Mouse (Mus musculus): ENCODE data around the gene Gm6509.
"Not testable (repeated sequence)": the region's sequence is repeated elsewhere in the genome, so short reads cannot be mapped to it uniquely, and the experiment has no call there.

Gene Gm6509

DNA sequence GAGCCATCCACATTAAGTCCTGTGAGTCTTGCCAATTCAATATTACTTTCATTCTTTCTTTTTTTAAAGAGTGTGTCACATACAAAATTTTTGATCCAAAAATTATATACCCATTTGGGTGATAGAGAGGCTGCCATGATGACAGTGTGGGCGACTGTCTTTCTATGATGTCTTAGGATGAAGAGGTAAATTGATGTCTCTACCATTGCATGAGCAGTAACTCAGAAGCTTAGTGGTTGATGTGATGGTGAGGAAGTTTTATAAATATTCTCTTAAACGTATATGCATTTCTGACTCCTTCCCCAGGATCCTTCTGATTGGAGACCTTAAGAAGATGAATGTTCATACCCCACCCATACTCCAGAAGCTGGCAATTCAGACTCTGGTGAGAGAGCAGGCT lies at the start of gene Gm6509:
TSS of gene Gm6509 (plus strand) at position 301 of the 400 bp plus-strand sequence.
- not testable (repeated sequence) for DNase-seq

DNA sequence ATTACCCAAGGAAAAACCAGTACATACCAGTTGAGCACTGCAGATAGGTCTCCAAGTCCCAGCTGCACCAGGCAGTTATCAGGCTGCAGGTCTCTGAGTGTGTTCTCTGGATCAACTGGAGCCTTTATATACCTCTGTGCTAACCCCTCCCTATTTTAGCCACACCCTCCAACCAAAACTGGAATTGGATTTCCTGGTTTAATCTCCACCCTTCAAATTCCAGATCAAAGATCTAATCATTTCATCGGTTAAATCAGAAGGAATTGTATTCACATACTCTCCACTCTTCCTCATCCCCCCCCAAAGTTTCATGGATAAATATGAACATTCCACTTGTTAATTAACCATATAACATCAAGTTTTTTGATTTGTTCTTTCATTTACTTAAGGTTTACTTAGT lies 7.5 kb upstream of the Gm6509 start, which contains the start of gene Gm3147:
TSS of gene Gm3147 (minus strand) at position 101 of the 400 bp plus-strand sequence.
- not testable (repeated sequence) for DNase-seq

DNA sequence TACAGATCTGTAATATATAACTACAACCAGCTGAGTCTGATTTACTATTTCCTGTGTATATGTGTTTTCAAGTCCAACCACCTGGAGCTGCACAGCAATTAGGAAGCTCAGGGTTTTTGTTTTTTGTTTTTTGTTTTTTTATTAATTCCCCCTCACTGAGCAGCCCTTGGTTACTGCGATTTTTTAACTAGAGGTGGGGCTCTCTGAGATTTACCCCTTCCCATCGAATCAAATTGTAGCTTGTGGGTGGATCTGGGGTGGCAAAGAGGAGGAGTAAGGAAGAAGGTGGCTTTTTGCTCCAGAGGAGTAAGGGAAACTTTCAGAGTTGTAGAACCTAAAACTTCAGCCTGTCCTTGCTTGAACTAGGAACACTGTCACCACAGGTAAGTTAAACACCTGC lies 24.3 kb downstream of the Gm6509 start, which contains the start of gene Gm6205:
TSS of gene Gm6205 (plus strand) at position 301 of the 400 bp plus-strand sequence.
- not testable (repeated sequence) for DNase-seq
